Mouse (Mus musculus): Measurements from ENCODE around the gene Rin2. TPM values are rescaled to one million over a fixed set of nuclear protein-coding genes. Genes with fewer than 3 reads are reported as not detected.

Rin2 gene
- polyA plus RNA-seq, 1 experiment from 2014 or later = 15.5 TPM

DNA sequence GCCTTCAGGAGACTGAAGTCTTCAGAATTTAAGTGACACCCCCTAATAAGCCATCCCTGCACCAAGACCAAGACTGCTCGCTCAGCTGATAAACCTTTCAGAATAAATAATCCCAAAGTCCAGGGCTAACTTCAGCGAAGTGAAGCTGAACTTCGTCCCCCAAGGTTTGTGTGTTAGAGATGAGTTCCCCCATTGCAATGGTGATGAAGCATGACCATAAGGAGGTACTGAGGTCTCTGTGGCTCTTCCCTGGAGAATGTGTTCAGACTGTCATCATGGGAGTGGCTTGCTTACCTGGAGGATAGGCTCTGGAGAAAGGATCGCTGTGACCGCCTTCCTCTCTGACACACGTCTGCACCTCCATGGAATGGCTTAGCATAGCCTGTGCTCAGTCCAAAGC is 133.7 kb downstream of the Rin2 start:
- Histone ChIP-seq H3K4me3 (no peak overlapping the region), H3K27ac (no peak overlapping the region), H3K4me1 (peaks cover 8% of the 10 kb centered on the region), H3K27me3 (ENCODE audit: insufficient read depth, poor library complexity, severe bottlenecking) (no peaks in the 10 kb centered on the region), H3K36me3 (peaks cover 16% of the 10 kb centered on the region; the same call in 1 of the 2 replicates), H3K9me3 (no peaks in the 10 kb centered on the region)
- WGBS = 90% methylated on average over 6 of the region's 6 CpGs
- no peak for DNase-seq (ENCODE audit: low spot score)

DNA sequence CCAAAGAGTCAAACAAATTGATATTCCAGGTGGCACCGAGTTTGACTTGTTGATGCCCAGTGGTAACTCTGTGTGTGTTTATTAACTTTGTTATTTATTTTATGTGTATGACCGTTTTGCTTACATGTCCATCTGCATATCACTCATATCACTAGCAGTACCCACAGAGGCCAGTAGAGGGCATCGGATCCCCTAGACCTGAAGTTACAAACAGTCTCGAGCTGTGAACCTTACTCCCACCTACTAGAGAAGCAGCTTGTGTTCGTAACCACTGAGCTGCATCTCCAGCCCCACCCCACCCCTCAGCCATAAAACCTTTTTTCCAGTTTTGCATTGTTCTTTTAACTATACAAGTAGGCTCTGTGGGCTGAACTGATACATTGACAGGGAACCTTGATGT is 135.7 kb downstream of the Rin2 start:
- peaks cover 8% of the 10 kb centered on the region for H3K4me1 ChIP-seq
- H3K4me3 ChIP-seq = no peak overlapping the region
- H3K27ac ChIP-seq = no peak overlapping the region
- DNase-seq (ENCODE audit: low spot score) = no peak
- no peaks in the 10 kb centered on the region for H3K9me3 ChIP-seq
- no peaks in the 10 kb centered on the region for H3K27me3 ChIP-seq (ENCODE audit: insufficient read depth, poor library complexity, severe bottlenecking)
- peaks cover 16% of the 10 kb centered on the region; the same call in 1 of the 2 replicates for H3K36me3 ChIP-seq
- 59% methylated on average over 5 of the region's 5 CpGs for WGBS

DNA sequence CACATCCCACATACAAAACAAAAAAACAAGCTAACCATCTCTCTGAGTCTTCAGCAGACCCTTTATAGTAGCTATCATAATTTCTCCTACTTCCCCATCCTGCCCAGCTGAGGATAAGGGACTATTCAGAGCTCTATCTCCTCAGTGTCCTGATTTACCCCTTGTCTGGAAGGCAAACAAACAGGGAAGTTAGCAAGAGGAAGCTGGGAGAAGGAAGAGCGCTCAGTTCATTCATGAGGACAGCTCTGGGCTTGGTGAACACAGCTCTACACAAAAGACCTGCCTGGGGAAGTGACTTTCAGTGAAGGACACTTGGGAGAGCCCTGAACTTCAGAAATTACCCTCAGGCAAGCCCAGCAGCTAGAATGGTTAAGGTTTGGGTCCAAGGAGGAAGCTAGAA is 137.8 kb downstream of the Rin2 start:
- no peak for DNase-seq (ENCODE audit: low spot score)
- Histone ChIP-seq H3K27me3 (ENCODE audit: insufficient read depth, poor library complexity, severe bottlenecking) (no peaks in the 10 kb centered on the region), H3K36me3 (peaks cover 23% of the 10 kb centered on the region; the same call in 1 of the 2 replicates), H3K9me3 (peaks cover 5% of the 10 kb centered on the region), H3K4me3 (no peak overlapping the region), H3K27ac (no peak overlapping the region; the same call in 1 of the 2 replicates), H3K4me1 (peaks cover 17% of the 10 kb centered on the region)
- WGBS = 72% methylated on average over 1 of the region's 1 CpGs

DNA sequence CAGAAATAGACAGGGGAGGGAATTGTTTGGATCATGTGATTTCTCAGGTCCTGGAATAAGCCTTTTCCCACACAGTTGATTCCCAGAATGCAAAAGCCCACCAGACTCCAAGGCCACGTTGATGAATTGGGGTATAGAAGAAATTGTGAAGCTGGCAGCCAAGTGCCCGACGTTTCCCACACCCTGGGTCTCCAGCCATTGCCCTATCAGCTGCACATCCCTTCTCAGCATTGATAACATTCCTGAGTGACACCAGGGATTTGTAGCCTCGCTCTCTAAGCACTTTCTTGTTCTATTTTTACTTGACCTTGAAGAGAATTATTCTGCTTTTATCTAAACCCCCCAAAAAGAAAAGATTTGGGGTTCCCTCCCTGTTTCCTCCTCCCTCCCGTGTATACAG is 142.2 kb downstream of the Rin2 start:
- Histone ChIP-seq H3K9me3 (peaks cover 5% of the 10 kb centered on the region), H3K4me3 (no peak overlapping the region), H3K36me3 (peaks cover 15% of the 10 kb centered on the region; the same call in 1 of the 2 replicates), H3K4me1 (peaks cover 34% of the 10 kb centered on the region), H3K27me3 (ENCODE audit: insufficient read depth, poor library complexity, severe bottlenecking) (no peaks in the 10 kb centered on the region), H3K27ac (peak overlapping the region; percentile 75)
- 14% methylated on average over 5 of the region's 5 CpGs for WGBS
- DNase-seq (ENCODE audit: low spot score) = no peak

DNA sequence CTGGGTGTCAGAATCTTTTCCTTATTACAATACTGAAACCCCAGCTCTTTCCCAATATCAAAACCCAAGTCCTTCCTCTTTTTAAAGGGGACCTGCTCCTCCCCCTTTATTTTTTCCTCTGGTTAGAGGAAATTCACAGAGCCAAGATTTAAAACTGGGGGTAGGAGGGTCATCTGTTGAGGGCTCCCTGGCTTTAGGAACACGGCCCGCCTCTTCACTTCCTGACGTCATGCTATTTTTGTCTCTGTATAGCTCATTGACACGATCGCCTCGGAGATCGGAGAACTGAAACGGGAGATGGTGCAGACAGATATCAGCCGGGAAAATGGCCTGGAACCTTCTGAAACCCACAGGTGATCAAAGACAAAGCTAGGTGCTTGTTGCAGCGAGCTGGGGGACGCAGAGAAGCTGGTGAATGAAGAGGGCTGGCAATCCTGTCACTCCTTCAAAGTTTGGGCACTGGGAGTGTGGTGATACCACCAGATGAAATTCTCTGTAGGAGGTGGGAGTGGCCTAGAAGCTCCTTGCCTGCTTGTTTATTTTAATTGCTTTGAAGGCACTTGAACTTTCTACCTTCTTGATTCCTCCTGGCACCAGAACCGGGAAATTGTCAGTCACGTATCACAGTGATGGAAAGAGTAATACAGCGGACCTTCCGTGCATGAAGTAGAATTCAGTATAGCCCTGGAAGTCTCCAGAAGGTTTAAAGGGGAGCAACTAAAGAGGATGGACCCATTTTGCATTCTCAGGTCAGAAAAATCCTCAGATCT is 147.2 kb downstream of the Rin2 start:
- H3K27ac ChIP-seq = no peak overlapping the region
- WGBS = 61% methylated on average over 15 of the region's 15 CpGs
- 0 out of 2 replicates have a peak overlapping the region, but pooled peaks have one; percentile 9 for H3K4me3 ChIP-seq
- no peak for DNase-seq (ENCODE audit: low spot score)
- no peaks in the 10 kb centered on the region for H3K27me3 ChIP-seq (ENCODE audit: insufficient read depth, poor library complexity, severe bottlenecking)
- peaks cover 33% of the 10 kb centered on the region for H3K4me1 ChIP-seq
- no peaks in the 10 kb centered on the region for H3K9me3 ChIP-seq
- peaks cover 17% of the 10 kb centered on the region; the same call in 1 of the 2 replicates for H3K36me3 ChIP-seq

DNA sequence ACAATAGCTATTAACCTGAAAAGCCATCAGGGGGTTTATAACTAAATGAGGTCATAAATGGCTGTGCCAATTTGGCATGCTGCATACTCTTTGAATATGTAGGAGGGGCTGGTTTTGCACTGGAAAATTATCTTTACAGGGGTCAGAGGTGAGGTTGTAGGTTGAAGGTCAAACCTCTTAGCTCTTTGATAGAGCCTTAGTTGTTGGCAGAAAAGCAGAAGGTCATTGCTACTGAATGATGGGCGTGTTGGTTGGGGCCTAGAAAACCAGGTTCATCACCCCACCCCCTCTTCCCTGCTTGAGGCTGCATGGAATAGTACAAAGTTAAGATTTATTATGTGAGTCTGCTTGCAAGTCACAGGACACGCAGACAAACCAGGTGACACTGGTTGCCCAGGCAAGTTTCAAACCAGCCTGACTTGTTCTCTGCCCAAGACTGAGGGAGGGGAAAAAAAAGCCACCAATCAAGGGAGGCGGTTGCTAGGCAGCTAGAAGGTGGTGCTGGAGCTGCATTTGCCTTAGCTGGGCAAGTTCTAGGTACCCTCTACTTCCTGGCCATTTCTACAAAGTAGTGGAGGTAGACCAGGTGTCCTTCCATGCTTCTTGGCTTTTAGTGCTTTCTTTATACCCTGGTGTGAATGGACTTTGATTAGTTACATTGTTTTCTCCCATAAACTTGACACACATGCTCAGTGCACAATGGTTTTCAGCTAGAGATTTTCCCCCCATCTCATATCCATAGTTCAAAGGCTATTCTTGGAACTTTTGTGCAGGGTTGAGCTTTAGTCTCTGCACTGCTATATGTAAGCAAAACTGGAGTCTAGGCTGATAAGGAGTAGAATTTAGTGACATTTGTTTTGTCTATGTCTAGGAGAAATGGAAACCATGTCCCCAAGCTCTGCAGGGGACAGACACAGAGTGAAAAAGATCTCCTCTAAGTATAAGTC is 148.0 kb downstream of the Rin2 start:
- WGBS = 73% methylated on average over 3 of the region's 3 CpGs
- H3K27me3 ChIP-seq (ENCODE audit: insufficient read depth, poor library complexity, severe bottlenecking) = no peaks in the 10 kb centered on the region
- H3K36me3 ChIP-seq = peaks cover 17% of the 10 kb centered on the region; the same call in 1 of the 2 replicates
- DNase-seq (ENCODE audit: low spot score) = no peak
- H3K4me1 ChIP-seq = peaks cover 24% of the 10 kb centered on the region
- no peak overlapping the region for H3K4me3 ChIP-seq
- H3K27ac ChIP-seq = no peak overlapping the region
- no peaks in the 10 kb centered on the region for H3K9me3 ChIP-seq

DNA sequence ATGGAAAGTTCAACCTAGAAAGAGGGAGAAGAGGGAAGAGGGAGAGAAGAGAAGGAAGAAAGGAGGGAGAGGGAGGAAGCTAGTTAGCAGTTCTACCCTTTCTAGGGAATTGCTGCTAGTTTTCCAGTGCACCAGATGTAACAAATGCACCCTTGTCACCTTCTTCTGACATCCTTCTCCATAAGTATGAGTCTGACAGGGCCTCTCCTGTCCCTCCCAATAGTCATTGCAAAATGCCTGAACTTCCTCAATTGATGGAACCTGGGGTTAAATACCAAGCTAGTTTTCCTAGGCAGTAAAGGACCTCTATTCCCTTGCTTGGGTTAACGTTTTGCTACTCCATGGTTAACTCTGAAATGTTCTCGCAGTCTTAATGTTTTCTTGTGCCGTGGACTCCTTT is 149.7 kb downstream of the Rin2 start:
- H3K4me3 ChIP-seq = no peak overlapping the region
- H3K27me3 ChIP-seq (ENCODE audit: insufficient read depth, poor library complexity, severe bottlenecking) = no peaks in the 10 kb centered on the region
- WGBS = 90% methylated on average over 3 of the region's 3 CpGs
- H3K9me3 ChIP-seq = no peaks in the 10 kb centered on the region
- peaks cover 14% of the 10 kb centered on the region for H3K4me1 ChIP-seq
- peaks cover 19% of the 10 kb centered on the region; the same call in 1 of the 2 replicates for H3K36me3 ChIP-seq
- no peak for DNase-seq (ENCODE audit: low spot score)
- H3K27ac ChIP-seq = no peak overlapping the region

DNA sequence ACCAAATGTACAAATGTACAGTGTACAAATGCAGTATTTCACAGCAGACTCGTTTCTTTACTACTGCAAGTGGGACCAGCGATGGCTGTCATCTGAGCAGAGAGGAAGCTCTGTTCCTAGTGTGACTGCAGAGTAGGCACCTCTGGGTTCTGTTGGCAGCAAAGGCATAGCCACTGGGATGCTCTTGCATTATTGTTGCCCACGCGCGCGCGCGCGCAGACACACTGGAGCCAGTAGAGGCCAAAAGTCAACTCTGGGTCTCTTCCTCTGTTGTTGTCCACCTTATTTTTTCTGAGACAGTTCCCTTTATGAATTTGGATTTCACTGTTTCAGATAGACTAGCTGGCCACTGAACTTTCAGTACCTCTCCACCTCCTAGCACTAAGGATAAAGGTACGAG is 150.2 kb downstream of the Rin2 start:
- Histone ChIP-seq H3K27me3 (ENCODE audit: insufficient read depth, poor library complexity, severe bottlenecking) (no peaks in the 10 kb centered on the region), H3K9me3 (no peaks in the 10 kb centered on the region), H3K27ac (no peak overlapping the region), H3K36me3 (peaks cover 19% of the 10 kb centered on the region; the same call in 1 of the 2 replicates), H3K4me3 (no peak overlapping the region), H3K4me1 (peaks cover 14% of the 10 kb centered on the region)
- 97% methylated on average over 10 of the region's 10 CpGs for WGBS
- no peak for DNase-seq (ENCODE audit: low spot score)

DNA sequence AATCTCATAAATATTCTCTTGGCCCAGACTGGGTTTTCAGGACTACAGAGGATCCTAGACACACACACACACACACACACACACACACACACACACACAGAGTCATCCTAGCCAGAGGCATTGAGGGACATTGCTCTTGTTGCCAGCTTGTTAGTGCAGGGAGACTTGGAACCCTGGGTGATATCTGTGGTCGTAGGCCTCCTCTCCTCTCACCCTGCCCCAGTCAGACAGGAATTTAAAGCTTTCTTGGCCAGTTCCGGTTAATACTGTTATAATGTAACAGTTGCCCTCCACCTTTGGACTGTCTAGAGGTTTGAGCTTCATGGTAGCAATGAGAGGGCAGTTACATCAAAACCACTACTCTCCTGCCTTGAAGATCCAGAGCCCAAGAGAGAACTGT is 152.9 kb downstream of the Rin2 start:
- H3K27ac ChIP-seq = no peak overlapping the region
- peaks cover 12% of the 10 kb centered on the region; the same call in 1 of the 2 replicates for H3K36me3 ChIP-seq
- H3K27me3 ChIP-seq (ENCODE audit: insufficient read depth, poor library complexity, severe bottlenecking) = no peaks in the 10 kb centered on the region
- no peak for DNase-seq (ENCODE audit: low spot score)
- H3K4me1 ChIP-seq = peaks cover 20% of the 10 kb centered on the region
- 72% methylated on average over 2 of the region's 2 CpGs for WGBS
- no peaks in the 10 kb centered on the region for H3K9me3 ChIP-seq
- no peak overlapping the region for H3K4me3 ChIP-seq

DNA sequence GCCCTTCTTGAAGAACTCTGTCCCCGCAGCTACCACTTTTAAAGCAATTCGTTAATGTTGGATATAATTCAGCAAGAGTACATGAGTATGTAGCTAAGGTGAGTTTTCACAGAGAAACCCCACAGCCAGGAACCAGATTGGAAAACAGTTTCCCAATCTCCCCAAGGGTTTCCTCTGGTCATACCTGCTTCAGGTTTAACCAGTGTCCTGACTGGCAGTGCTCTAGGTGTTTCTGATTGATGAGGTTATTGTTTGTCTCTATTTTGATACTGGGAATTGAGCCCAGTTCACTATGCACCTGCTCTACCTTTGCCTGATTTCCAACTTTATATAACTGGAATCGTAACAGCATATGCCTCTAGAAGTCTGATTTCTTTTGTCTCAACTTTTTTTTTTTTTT is 153.6 kb downstream of the Rin2 start:
- Histone ChIP-seq H3K4me1 (peaks cover 23% of the 10 kb centered on the region), H3K27me3 (ENCODE audit: insufficient read depth, poor library complexity, severe bottlenecking) (no peaks in the 10 kb centered on the region), H3K4me3 (no peak overlapping the region), H3K9me3 (no peaks in the 10 kb centered on the region), H3K27ac (no peak overlapping the region), H3K36me3 (0 out of 2 replicates have a peak, but pooled peaks cover 7% of the 10 kb centered on the region)
- no peak for DNase-seq (ENCODE audit: low spot score)
- 86% methylated on average over 3 of the region's 3 CpGs for WGBS

DNA sequence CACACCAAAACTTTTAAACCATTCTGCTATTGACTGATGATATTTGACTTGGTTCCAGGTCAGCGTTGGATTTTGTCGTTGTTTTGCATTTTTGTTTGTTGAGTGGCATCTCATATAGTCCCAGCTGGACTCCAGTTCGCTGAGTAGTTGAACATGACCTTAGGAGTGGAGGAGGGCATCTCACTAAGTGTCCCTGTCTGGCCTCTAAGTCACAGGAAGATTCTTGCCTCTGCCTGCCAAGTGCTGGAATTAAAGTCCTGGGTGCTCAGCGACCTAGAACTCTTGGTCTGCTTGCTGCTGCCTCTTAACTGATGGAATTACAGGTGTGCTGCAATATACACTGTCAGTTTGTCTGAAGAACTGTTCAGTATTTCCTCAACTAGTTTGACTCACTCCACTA is 154.2 kb downstream of the Rin2 start:
- no peak overlapping the region for H3K4me3 ChIP-seq
- no peaks in the 10 kb centered on the region for H3K9me3 ChIP-seq
- no peak for DNase-seq (ENCODE audit: low spot score)
- H3K27ac ChIP-seq = no peak overlapping the region
- 84% methylated on average over 4 of the region's 4 CpGs for WGBS
- 0 out of 2 replicates have a peak, but pooled peaks cover 7% of the 10 kb centered on the region for H3K36me3 ChIP-seq
- peaks cover 23% of the 10 kb centered on the region for H3K4me1 ChIP-seq
- H3K27me3 ChIP-seq (ENCODE audit: insufficient read depth, poor library complexity, severe bottlenecking) = no peaks in the 10 kb centered on the region

DNA sequence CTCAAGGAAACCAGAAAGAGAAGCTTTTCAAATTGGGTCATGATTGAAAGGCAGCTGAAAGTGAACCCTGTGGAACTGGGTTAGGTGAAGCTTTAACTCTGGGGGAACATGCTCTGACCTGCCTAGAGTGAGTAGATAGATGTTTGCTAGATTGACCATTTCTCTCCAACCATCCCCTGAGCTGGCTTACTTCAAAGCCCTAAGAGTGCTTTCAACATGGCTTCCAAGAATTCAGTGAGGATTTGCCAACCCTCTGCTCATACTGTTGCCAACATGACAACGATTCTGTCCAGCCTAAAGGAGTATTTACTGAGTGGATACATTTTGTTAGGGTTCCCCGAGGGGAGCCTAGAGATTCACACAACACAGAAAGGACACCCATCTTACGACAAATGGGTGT is 155.4 kb downstream of the Rin2 start:
- Histone ChIP-seq H3K4me3 (no peak overlapping the region), H3K27ac (no peak overlapping the region), H3K27me3 (ENCODE audit: insufficient read depth, poor library complexity, severe bottlenecking) (no peaks in the 10 kb centered on the region), H3K4me1 (peaks cover 23% of the 10 kb centered on the region), H3K9me3 (no peaks in the 10 kb centered on the region), H3K36me3 (0 out of 2 replicates have a peak, but pooled peaks cover 10% of the 10 kb centered on the region)
- WGBS = 85% methylated on average over 3 of the region's 3 CpGs
- DNase-seq (ENCODE audit: low spot score) = no peak
